Mouse (Mus musculus) adrenal gland, adult 18-20 months (tissue): ENCODE data around the gene 9530002B09Rik. TPM values are rescaled to one million over a fixed set of nuclear protein-coding genes. Genes with fewer than 3 reads are reported as not detected.

Source experiments
- DNase-seq, 2 experiments: peaks; one replicate each; pipeline ENCODE4 v3.0.0; 2021 to 2022; ENCODE audit warnings: low spot score in 2 of 2
- long read RNA-seq, 2 experiments: library from polyadenylated mRNA; stranded (forward); transcript quantifications; one replicate each; pipeline ENCODE4 v2.0.0; 2021
- total RNA-seq, 2 experiments: library from RNA; stranded (reverse); gene quantifications; 1 replicate in 1 of 2; 2 replicates in 1 of 2; pipeline ENCODE4 v1.2.3; 2021

The 9530002B09Rik gene
- not detected for total RNA-seq
- long read RNA-seq, experiment 1 = 0 reads
- long read RNA-seq, experiment 2 = 0 reads

DNA sequence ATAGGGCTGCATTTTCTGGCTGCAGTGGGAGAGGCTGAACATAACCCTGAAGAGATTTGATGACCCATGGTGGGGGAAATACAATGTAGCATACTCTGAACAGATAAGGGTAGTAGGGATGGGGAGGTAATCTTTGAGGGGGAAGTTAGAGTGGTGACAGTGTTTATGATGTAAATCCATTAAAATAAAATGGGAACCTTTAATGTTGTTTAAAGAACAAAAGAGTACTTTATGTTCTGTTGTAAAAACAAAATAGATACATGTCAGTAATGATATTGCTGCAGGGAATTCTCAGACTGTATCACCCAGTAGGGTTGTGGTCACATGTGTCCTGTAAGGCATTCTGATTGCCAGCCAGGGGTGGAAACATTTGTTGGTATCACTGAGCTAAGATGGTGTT, at the start of gene 9530002B09Rik:
TSS of gene 9530002B09Rik (plus strand) at position 301 of the 400 bp plus-strand sequence.
- no peak for DNase-seq

Other genes with a start within 250 kb of the 9530002B09Rik start
- 10 to 100 TPM; 71.4 to 79.5 TPM for gene Ppt1, start 147.0 kb downstream of the 9530002B09Rik start, total RNA-seq
- gene Cap1, start 196.8 kb downstream of the 9530002B09Rik start, total RNA-seq = 100 to 1,000 TPM; 142 to 155 TPM